Mouse (Mus musculus) stomach, postnatal 0 days (tissue): Measurements from ENCODE around the gene Xrra1.

Source experiments
- CTCF ChIP-seq: IDR thresholded peaks from 2 replicates; pipeline ENCODE4 v1.5.1; 2016; ENCODE audit warnings: antibody characterized with exemption, low read depth, mild to moderate bottlenecking, moderate library complexity
- EP300 ChIP-seq: optimal IDR thresholded peaks from 2 replicates; pipeline ENCODE3; 2016; ENCODE audit warnings: antibody characterized with exemption

DNA sequence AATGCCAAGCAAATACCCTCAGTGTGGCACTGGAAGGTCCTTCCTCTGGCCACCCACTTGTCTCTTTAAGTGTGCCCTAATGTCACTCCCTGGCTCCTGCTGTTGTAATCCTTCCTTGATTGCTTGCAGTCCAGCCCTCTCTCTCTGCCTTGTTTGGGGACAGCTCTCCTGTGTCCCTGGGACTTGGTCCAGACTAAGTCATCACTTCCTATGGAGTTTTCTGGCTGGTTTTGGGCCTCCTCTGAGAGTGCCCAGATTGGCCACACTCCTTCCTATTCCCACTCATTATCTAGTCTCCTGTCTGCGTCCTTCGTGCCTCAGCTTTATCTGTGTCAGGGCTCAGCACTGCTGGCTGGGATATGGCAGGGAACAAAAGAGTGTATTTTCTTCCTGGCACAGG is 56.6 kb downstream of the Xrra1 start:
- no peak for TF ChIP-seq CTCF
- no peak for TF ChIP-seq EP300
